Mouse (Mus musculus): ENCODE data around the gene Tmem81.
"Not testable (repeated sequence)": the region's sequence is repeated elsewhere in the genome, so short reads cannot be mapped to it uniquely, and the experiment has no call there.

Gene Tmem81

DNA sequence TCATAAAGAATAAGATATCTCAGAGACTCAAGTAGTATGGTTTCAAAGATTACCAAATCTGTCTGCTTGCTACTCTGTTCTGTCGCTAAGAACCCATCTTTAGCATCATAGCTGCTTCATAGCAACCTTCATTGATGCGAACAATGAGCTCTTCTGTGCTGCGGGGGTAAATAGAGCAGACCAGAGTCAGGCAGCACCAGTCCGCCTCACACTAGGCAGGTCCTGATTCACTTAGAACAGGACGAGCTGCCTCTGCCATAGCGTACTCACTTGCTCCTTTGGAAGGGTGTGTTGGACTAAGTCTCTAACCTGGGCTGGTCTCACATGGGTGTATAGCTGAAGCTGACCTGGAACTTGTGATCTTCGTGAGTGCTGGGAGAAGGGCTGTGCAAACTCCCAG, at the start of gene Tmem81:
TSS of gene Tmem81 (plus strand) at position 173 of the 400 bp plus-strand sequence.
- no peak for DNase-seq (ENCODE audit: low spot score)

DNA sequence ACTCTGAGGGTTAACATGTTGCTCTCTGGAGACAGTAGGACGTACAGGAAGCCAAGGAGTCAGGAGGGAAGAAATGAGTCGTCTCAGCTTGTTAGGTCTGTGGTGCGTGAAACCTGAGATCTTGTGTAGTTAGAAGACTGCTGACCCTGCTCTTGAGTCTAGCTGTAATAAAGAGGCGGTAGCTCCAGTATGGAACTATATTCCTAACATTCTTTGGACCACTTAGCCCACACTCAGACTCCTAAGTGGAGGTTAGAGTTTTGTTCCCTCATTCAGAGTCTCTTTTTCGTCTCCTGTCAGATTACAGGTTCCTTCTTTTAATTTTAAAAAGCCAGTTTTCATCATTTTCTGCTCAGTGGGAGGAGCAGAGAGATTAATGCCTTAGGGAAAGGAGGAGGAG, 41.4 kb upstream of the Tmem81 start:
- no peak for DNase-seq (ENCODE audit: low spot score)

GRCm38 (mm10) chr1:132468926-132469325, 37.1 kb upstream of the Tmem81 start:
- no peak for DNase-seq (ENCODE audit: low spot score)

DNA sequence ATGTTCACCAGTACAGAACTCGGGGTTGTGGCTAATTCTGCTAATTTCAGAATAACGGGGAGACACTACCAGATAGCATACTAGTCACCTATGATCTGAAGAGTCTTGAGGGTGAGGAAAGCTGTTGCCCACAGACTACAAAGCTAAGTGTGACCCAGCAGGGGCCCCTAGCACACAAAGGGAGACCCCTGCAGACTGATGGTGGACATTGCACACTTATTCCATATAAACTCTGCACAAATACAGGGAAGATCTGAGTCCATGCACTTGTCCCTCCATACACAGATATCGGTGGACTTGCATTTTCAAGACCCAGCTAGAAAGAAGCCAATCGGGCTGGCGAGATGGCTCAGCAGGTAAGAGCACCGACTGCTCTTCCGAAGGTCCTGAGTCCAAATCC, 36.5 kb upstream of the Tmem81 start:
- DNase-seq (ENCODE audit: low spot score), result no peak

DNA sequence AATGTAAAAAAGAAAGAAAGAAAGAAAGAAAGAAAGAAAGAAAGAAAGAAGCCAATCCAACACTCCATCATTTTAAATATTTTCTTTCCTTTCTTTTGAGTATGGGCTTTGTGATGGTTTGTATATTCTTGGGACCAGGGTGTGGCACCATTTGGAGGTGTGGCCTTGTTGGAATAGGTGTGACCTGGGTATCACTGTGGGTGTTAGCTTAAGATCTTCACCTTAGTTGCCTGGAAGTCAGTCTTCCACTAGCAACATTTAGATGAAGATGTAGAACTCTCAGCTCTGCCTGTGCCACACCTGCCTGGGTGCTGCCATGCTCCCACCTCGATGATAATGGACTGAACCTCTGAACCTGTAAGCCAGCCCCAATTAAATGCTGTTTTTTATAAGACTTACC, 36.0 kb upstream of the Tmem81 start:
- not testable (repeated sequence) for DNase-seq (ENCODE audit: low spot score)

DNA sequence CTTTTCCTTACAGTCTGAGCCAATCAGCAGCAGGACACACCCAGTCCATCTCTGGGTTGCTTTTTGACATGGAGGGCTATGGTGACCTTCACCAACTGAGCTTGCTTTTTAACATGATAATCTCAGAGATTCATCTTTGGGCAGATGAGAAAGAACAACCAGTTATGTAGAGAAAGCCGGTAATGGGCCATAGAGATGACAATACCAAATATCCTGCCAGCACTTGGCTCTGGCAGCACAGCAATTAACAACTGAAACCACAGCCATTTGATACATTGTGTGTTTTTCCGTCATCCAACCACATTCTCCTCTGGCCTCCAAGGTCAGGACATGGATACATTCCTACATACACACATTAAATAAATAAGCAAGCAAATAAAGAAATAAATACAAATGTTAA, 35.0 kb upstream of the Tmem81 start:
- DNase-seq (ENCODE audit: low spot score), result no peak

GRCm38 (mm10) chr1:132471499-132471898, 34.5 kb upstream of the Tmem81 start:
- DNase-seq (ENCODE audit: low spot score), result no peak

DNA sequence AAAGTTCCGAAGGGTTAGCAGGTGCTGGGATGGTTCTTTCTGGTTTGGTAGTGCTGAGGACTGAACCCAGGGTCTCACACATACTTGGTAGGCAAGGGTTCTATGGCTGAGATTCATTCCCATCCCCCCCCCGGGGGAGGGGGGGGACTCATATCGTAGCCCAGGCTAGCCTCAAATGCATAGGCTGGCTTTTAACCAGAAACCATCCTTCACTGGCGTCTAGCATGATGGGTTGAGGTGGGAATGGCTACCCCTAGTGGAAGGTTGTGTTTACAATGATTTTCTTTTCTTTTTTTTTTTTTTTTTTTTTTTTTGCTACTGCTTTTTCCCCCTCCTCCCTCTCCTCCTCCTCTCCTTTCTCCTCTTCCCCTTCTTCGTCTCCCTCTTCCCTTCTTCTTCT, 33.5 kb upstream of the Tmem81 start:
- DNase-seq (ENCODE audit: low spot score), result no peak

- no peak for DNase-seq (ENCODE audit: low spot score)
These were observed 31.5 kb upstream of the Tmem81 start for GRCm38 (mm10) chr1:132474496-132474895.

- DNase-seq (ENCODE audit: low spot score), result no peak
These were observed 29.5 kb upstream of the Tmem81 start for GRCm38 (mm10) chr1:132476575-132476927.

GRCm38 (mm10) chr1:132476928-132477691, 28.9 kb upstream of the Tmem81 start, which contains the start of gene Rbbp5:
Gene Rbbp5 (plus strand): TSS chr1:132477365.
- peak; percentile 87 for DNase-seq (ENCODE audit: low spot score)

DNA sequence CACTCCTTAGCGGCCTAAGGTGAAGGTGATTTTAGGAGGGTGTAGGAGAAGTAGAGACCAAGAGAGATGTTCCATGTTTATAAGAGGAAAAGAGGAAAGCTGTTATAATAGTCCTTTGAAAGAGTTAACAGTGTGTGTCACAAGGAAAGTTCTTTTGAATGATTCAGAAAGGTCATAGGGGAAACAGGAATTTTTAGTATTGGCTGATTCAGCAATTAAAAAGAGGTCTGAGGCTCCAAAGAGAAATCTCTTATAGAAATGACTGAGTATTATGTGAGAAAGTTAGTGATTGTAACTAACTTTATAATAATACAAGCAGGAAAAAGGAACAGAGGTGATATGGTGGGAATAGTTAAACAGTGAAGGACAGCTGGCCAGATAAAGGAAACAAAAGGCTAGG, 26.6 kb upstream of the Tmem81 start:
- DNase-seq (ENCODE audit: low spot score), result no peak

- DNase-seq (ENCODE audit: low spot score), result no peak
These were observed 24.4 kb upstream of the Tmem81 start for GRCm38 (mm10) chr1:132481619-132482018.

- no peak for DNase-seq (ENCODE audit: low spot score)
These were observed 22.8 kb upstream of the Tmem81 start for GRCm38 (mm10) chr1:132483234-132483633.

GRCm38 (mm10) chr1:132483759-132484158, 22.3 kb upstream of the Tmem81 start:
- DNase-seq (ENCODE audit: low spot score), result no peak

DNA sequence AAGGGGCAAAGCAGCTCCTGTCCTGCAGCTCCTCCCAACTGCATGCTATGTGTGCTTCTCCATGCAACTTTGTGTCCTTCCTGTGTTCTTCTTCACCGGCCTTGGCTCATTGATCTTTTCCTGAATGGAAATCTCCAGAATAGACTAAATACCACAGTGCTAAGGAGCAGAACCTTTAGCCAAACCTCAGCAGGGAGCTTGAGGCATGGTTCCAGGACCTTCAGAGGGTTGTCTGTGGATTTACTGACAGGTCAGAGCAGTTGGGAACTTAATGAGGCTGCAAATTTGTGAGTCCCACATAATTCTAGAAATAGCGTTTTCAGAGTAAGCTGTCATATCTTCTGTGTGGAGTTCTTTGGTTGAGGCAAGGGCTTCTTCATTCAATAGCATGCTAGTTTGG, 5.5 kb upstream of the Tmem81 start:
- DNase-seq (ENCODE audit: low spot score), result no peak

DNA sequence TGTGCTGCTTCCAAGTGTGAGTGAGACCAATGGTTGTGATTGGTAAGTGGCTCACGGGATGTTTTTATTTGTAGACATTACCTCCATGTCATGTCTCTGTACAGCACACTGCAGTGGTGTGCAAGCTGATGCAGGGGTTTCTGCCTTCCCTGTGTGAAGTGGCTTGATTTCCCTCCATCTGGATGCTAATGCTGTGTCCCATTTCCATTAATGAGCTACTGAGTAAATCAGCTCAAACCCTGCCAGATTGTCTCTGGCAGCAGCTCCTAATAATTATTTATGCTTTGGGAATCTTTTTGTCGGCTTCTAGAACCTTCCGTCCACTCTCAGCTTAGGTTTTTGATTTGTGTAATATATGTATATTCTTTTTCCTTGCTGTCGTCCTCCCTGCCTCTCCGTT, 875 bp upstream of the Tmem81 start:
- no peak for DNase-seq (ENCODE audit: low spot score)

GRCm38 (mm10) chr1:132506656-132507055, 626 bp downstream of the Tmem81 start:
- DNase-seq (ENCODE audit: low spot score), result no peak

GRCm38 (mm10) chr1:132509771-132510170, 3.7 kb downstream of the Tmem81 start:
- no peak for DNase-seq (ENCODE audit: low spot score)

- DNase-seq (ENCODE audit: low spot score), result no peak
These were observed 5.5 kb downstream of the Tmem81 start for GRCm38 (mm10) chr1:132511521-132511920.

DNA sequence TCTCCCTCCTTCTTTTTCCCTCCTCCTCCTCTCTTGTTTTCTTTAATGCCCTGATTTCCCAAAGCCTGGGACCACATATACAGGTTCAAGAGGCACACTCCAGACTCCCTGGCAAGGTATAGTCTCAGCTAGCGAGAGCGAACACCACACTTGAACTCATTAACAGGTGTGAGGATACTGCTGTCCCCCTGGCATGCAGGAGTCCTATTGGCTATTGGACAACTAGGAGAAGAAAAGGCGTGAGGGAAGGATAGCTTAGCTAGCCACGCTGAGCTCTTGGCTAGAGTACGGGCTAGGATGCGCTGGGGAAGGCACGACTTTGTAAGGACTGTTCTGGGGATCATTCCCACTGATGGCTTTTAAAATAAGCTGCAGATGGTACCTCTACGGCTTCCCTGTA, 6.1 kb downstream of the Tmem81 start:
- DNase-seq (ENCODE audit: low spot score), result no peak

GRCm38 (mm10) chr1:132515339-132515738, 9.3 kb downstream of the Tmem81 start:
- no peak for DNase-seq (ENCODE audit: low spot score)

DNA sequence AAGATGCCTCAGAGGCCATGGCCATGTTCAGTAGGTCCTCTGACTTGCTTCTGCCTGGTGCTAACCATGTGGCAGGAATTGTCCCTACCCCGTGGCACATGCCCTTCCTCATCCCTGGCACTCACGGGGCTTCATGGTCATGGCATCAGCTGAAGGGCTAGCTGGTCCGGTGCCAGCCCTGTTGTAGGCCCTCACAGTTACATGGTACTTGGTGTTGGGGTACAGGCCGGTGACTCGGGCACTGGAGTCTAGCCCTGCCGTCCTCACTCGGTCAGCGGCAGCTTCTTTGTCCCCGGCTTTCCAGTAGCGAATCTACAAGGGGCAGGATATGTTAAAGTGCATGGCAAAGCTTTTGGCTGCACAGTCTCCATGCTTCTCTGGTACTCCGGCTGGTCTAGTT, 10.7 kb downstream of the Tmem81 start:
- DNase-seq (ENCODE audit: low spot score), result no peak

DNA sequence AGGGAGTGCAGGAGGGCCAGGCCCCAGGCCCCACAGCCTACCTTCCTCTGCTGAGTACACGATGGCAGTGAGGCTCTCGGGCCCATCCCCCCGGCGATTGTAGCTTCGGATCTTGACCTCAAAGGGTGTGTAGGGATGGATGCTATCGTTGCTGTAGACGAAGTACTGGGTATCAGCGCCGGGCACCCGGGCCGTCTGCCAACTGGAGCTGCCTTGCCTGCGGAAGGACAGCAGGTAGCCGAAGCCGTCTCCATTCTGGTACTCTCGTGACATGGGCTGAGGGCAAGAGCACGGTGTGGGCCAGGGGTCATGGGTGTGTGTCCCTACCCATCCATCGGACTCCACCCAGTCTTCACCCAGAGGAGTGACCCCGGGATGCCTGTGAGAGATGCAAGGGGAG, 12.6 kb downstream of the Tmem81 start:
- no peak for DNase-seq (ENCODE audit: low spot score)
